ENCODE assay signal across 11 mouse cellular contexts in the genomic region with DNA sequence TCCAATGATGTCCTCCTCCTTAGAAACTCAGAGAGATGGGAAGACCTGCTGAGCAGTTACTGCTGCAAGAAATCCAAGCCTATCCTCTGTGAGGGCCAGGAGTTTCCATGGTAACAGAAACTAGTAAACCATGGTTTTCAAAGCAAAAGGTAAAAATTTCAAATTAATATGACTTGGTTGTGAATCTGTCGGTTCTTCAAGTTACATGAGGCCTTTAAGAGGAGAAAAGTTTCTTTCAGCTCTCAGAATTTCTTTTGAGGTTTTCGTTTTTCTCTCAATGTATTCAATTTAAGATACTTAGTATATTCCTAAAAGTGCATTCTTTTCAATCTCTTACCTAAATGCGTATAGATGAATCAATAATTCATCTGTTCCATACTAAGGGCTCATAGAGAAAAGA. TPM values are rescaled to one million over a fixed set of nuclear protein-coding genes. Genes with fewer than 3 reads are reported as not detected.
A peak's percentile ranks its signal among the peaks of the same experiment; 100 is the strongest.
DNase-seq lines count a peak whose midpoint lies in the region; ATAC-seq and TF ChIP-seq lines count a peak whose summit lies in the region.
"Had no signal": no experiment of that assay in that cellular context is flagged by ENCODE, and none has a peak within 500 bp of the region (broad histone marks: within the 10 kb centered on the region; RNA-seq: fewer than 3 reads in every experiment).

No protein-coding gene starts in this region.

- 48% methylated on average over 3 of the region's 3 CpGs for WGBS in forebrain, postnatal 0 days
- 60% methylated on average over 3 of the region's 3 CpGs for WGBS in forebrain, embryonic 16.5 days
- 71% methylated on average over 3 of the region's 3 CpGs for WGBS in kidney, embryonic 14.5 days

- H3K27ac ChIP-seq in forebrain, postnatal 0 days (ENCODE audit: low read depth, low read length) = no peak overlapping the region
- H3K27ac ChIP-seq in forebrain, embryonic 16.5 days (ENCODE audit: low read length) = no peak overlapping the region
- H3K27ac ChIP-seq in kidney, embryonic 14.5 days (ENCODE audit: low read depth, low read length) = peak overlapping the region; percentile 32; the same call in 1 of the 2 replicates

- no peaks in the 10 kb centered on the region for H3K4me1 ChIP-seq in forebrain, postnatal 0 days (ENCODE audit: insufficient read depth)
- peaks cover 11% of the 10 kb centered on the region for H3K4me1 ChIP-seq in forebrain, embryonic 16.5 days (replicated peaks; ENCODE audit: control insufficient read depth, insufficient read depth, low read length)
- peaks cover 15% of the 10 kb centered on the region for H3K4me1 ChIP-seq in kidney, embryonic 14.5 days (ENCODE audit: control insufficient read depth, insufficient read depth, low read length)

- H3K4me2 ChIP-seq in forebrain, postnatal 0 days (ENCODE audit: low read depth) = no peak overlapping the region
- no peak overlapping the region for H3K4me2 ChIP-seq in forebrain, embryonic 16.5 days (ENCODE audit: low read length)
- H3K4me2 ChIP-seq in kidney, embryonic 14.5 days (replicated peaks; ENCODE audit: low read depth, low read length) = no peak overlapping the region
- H3K4me2 ChIP-seq: hindbrain, embryonic 15.5 days had no signal

- no peak overlapping the region for H3K9ac ChIP-seq in forebrain, postnatal 0 days
- H3K9ac ChIP-seq in forebrain, embryonic 16.5 days (replicated peaks; ENCODE audit: low read depth, low read length) = no peak overlapping the region
- no peak overlapping the region for H3K9ac ChIP-seq in kidney, embryonic 14.5 days (ENCODE audit: low read depth, low read length)
- H3K9ac ChIP-seq: hindbrain, embryonic 15.5 days had no signal

- H3K4me3 ChIP-seq in forebrain, postnatal 0 days (ENCODE audit: low read depth, low read length) = no peak overlapping the region
- H3K4me3 ChIP-seq in forebrain, embryonic 16.5 days (replicated peaks; ENCODE audit: low read length) = no peak overlapping the region
- H3K4me3 ChIP-seq in kidney, embryonic 14.5 days (ENCODE audit: low read length) = no peak overlapping the region
- H3K4me3 ChIP-seq: hindbrain, embryonic 15.5 days had no signal

- ATAC-seq in forebrain, postnatal 0 days = peak; percentile 36; the same call in 1 of the 2 replicates
- no peak for ATAC-seq in forebrain, embryonic 16.5 days
- ATAC-seq in kidney, embryonic 14.5 days (ENCODE audit: low FRiP score, low TSS enrichment) = no peak
- ATAC-seq: activated CD4-positive, CD25-positive, alpha-beta regulatory T cell, adult 4 months had no signal

- H3K9me3 ChIP-seq in forebrain, postnatal 0 days (ENCODE audit: low read length) = no peaks in the 10 kb centered on the region
- H3K9me3 ChIP-seq in forebrain, embryonic 16.5 days (ENCODE audit: control insufficient read depth, low read length) = no peaks in the 10 kb centered on the region
- no peaks in the 10 kb centered on the region for H3K9me3 ChIP-seq in kidney, embryonic 14.5 days (ENCODE audit: control insufficient read depth, low read length)
- H3K9me3 ChIP-seq: hindbrain, embryonic 15.5 days had no signal

- no peaks in the 10 kb centered on the region for H3K27me3 ChIP-seq in forebrain, postnatal 0 days (ENCODE audit: insufficient read depth, low read length)
- no peaks in the 10 kb centered on the region for H3K27me3 ChIP-seq in forebrain, embryonic 16.5 days (replicated peaks; ENCODE audit: control insufficient read depth, insufficient read depth, low read length)
- no peaks in the 10 kb centered on the region for H3K27me3 ChIP-seq in kidney, embryonic 14.5 days (ENCODE audit: control insufficient read depth, insufficient read depth, low read length)
- H3K27me3 ChIP-seq: hindbrain, embryonic 15.5 days had no signal

- no peak for TF ChIP-seq CTCF in forebrain, postnatal 0 days (IDR thresholded peaks at IDR 0.05; ENCODE audit: low read depth)

- H3K36me3 ChIP-seq in forebrain, postnatal 0 days (ENCODE audit: insufficient read depth) = no peaks in the 10 kb centered on the region
- H3K36me3 ChIP-seq in forebrain, embryonic 16.5 days (ENCODE audit: control insufficient read depth, insufficient read depth) = no peaks in the 10 kb centered on the region
- H3K36me3 ChIP-seq in kidney, embryonic 14.5 days (ENCODE audit: control insufficient read depth, insufficient read depth, low read length) = no peaks in the 10 kb centered on the region
- H3K36me3 ChIP-seq: G1E; hindbrain, embryonic 15.5 days had no signal

- no peak for DNase-seq in forebrain, postnatal 0 days
- DNase-seq in kidney, postnatal 4 days = no peak
- peak; percentile 69 for DNase-seq in NIH3T3 (ENCODE audit: low read depth)
- DNase-seq in hindlimb bud, embryonic 11.5 days (ENCODE audit: extremely low spot score, low read depth, low spot score) = peak; percentile 30
- no peak for DNase-seq in cerebellum, postnatal 25 days
- DNase-seq in urinary bladder, adult 2 months (ENCODE audit: low spot score) = no peak

RNA-seq across cellular contexts. Expression of gene Ptgfr, which starts 53.9 kb away (rescaled TPM):
- total RNA-seq in forebrain, postnatal 0 days (2014; rRNA removed) = 0.69 and 21.6 TPM in 2 replicates
- 1.0 and 1.1 TPM in 2 replicates for polyA plus RNA-seq in forebrain, postnatal 0 days (2015; fragmentation: Nextera tagmentation; extraction: Ambion mirVana)
- 1.3 and 1.6 TPM in 2 replicates for polyA plus RNA-seq in forebrain, embryonic 16.5 days (2015; fragmentation: Nextera tagmentation; extraction: Ambion mirVana)
- 4.4 and 6.1 TPM in 2 replicates for polyA plus RNA-seq in kidney, embryonic 14.5 days (2014; fragmentation: Nextera tagmentation; extraction: Ambion mirVana)
- 2.1 and 3.4 TPM in 2 replicates for polyA plus RNA-seq in urinary bladder, adult 2 months (2012; rRNA removed)
- polyA plus RNA-seq: activated CD4-positive, CD25-positive, alpha-beta regulatory T cell, adult 4 months; G1E had no signal

Comparison
In these comparisons a context has a peak if more than half of its experiments do, and no peak if none do; other contexts are left out.
1. DNase-seq: peak in NIH3T3 (single experiment) and hindlimb bud, embryonic 11.5 days (single experiment); none in forebrain, postnatal 0 days (single experiment), kidney, postnatal 4 days (0 of 2), cerebellum, postnatal 25 days (0 of 2) and urinary bladder, adult 2 months (single experiment).